Mouse (Mus musculus) large intestine, adult 2 months (tissue): ENCODE measurements around the gene Eya4. TPM values are rescaled to one million over a fixed set of nuclear protein-coding genes. Genes with fewer than 3 reads are reported as not detected.

Experiments used
- DNase-seq: peaks from one replicate; pipeline ENCODE4 v3.0.0-alpha.2; 2012; ENCODE audit warnings: low read depth, low spot score
- WGBS: fragments of 180-500 bp; shearing (Covaris S2); methylation state at CpG from one replicate; pipeline ENCODE4 v1.1.7; 2018; 5-methylcytosine and 5-hydroxymethylcytosine counted together
- polyA plus RNA-seq: library from polyadenylated mRNA; depleted of rRNA; stranded (reverse); fragments of >200 nt; gene quantifications from 2 replicates; pipeline ENCODE4 v1.2.3, GENCODE M21; 2012; rRNA removed

Gene Eya4
- polyA plus RNA-seq, result 0.02 and 0.03 TPM in 2 replicates

- DNase-seq, result no peak
Observed at GRCm38 (mm10) chr10:23350011-23350911, at the start of gene Eya4. Gene Eya4, minus strand, starts transcription at chr10:23350786.

GRCm38 (mm10) chr10:23395399-23395798 is 44.8 kb upstream of the Eya4 start:
- 76% methylated on average over 3 of the region's 3 CpGs for whole genome bisulfite sequencing
- no peak for DNase-seq

More at GRCm38 (mm10) chr10:23350011-23350911, at the start of gene Eya4:
- WGBS, result 5% methylated on average over 76 of the region's 79 CpGs

- no peak for DNase-seq
- WGBS, result 75% methylated on average over 11 of the region's 11 CpGs
Observed at GRCm38 (mm10) chr10:23394556-23395245, 44.1 kb upstream of the Eya4 start.

- WGBS, result 18% methylated on average over 6 of the region's 6 CpGs
- DNase-seq, result no peak
Observed at GRCm38 (mm10) chr10:23394152-23394551, 43.6 kb upstream of the Eya4 start.

GRCm38 (mm10) chr10:23363866-23364265 is 13.3 kb upstream of the Eya4 start:
- no peak for DNase-seq
- WGBS, result 77% methylated on average over 6 of the region's 6 CpGs

- WGBS, result 1% methylated on average over 32 of the region's 33 CpGs
- DNase-seq, result no peak
Observed at GRCm38 (mm10) chr10:23349392-23350010, 1.1 kb downstream of the Eya4 start.

GRCm38 (mm10) chr10:23348893-23349391 is 1.6 kb downstream of the Eya4 start:
- no peak for DNase-seq
- WGBS, result 3% methylated on average over 22 of the region's 22 CpGs

GRCm38 (mm10) chr10:23348101-23348892 is 2.3 kb downstream of the Eya4 start:
- WGBS, result 10% methylated on average over 34 of the region's 34 CpGs

GRCm38 (mm10) chr10:23337250-23337649 is 13.3 kb downstream of the Eya4 start:
- DNase-seq, result no peak
- 56% methylated on average over 1 of the region's 1 CpGs for WGBS

More at GRCm38 (mm10) chr10:23348101-23348892, 2.3 kb downstream of the Eya4 start:
- no peak for DNase-seq

- DNase-seq, result no peak
- WGBS, result 54% methylated on average over 5 of the region's 5 CpGs
Observed at GRCm38 (mm10) chr10:23332768-23333167, 17.8 kb downstream of the Eya4 start.

GRCm38 (mm10) chr10:23327651-23328050 is 22.9 kb downstream of the Eya4 start:
- no peak for DNase-seq
- 74% methylated on average over 6 of the region's 6 CpGs for WGBS

- no peak for DNase-seq
- 84% methylated on average over 4 of the region's 4 CpGs for WGBS
Observed at GRCm38 (mm10) chr10:23322275-23322674, 28.3 kb downstream of the Eya4 start.

- WGBS, result 63% methylated on average over 3 of the region's 3 CpGs
- DNase-seq, result no peak
Observed at GRCm38 (mm10) chr10:23295616-23296015, 55.0 kb downstream of the Eya4 start.

- WGBS, result 68% methylated on average over 7 of the region's 7 CpGs
Observed at GRCm38 (mm10) chr10:23292495-23292894, 58.1 kb downstream of the Eya4 start.

GRCm38 (mm10) chr10:23277371-23277770 is 73.2 kb downstream of the Eya4 start:
- DNase-seq, result no peak
- WGBS, result 83% methylated on average over 3 of the region's 3 CpGs

More at GRCm38 (mm10) chr10:23292495-23292894, 58.1 kb downstream of the Eya4 start:
- no peak for DNase-seq

GRCm38 (mm10) chr10:23271050-23271621 is 79.5 kb downstream of the Eya4 start:
- DNase-seq, result no peak
- WGBS, result 75% methylated on average over 9 of the region's 9 CpGs

GRCm38 (mm10) chr10:23270502-23270901 is 80.1 kb downstream of the Eya4 start:
- no peak for DNase-seq
- 73% methylated on average over 2 of the region's 2 CpGs for WGBS

- WGBS, result 59% methylated on average over 4 of the region's 4 CpGs
Observed at GRCm38 (mm10) chr10:23252180-23252579, 98.4 kb downstream of the Eya4 start.

GRCm38 (mm10) chr10:23246485-23246884 is 104.1 kb downstream of the Eya4 start:
- no peak for DNase-seq
- WGBS, result 76% methylated on average over 3 of the region's 3 CpGs

More at GRCm38 (mm10) chr10:23252180-23252579, 98.4 kb downstream of the Eya4 start:
- DNase-seq, result no peak
